Mouse (Mus musculus): Measurements from ENCODE around the gene Gabbr2.

GRCm38 (mm10) chr4:46879943-46880342 lies 111.7 kb downstream of the Gabbr2 start:
- no peak for TF ChIP-seq CTCF (IDR thresholded peaks at IDR 0.05; ENCODE audit: borderline replicate concordance, extremely low read depth, insufficient read depth, insufficient read length)
- no peak for TF ChIP-seq POLR2A (IDR thresholded peaks at IDR 0.05; ENCODE audit: borderline replicate concordance, extremely low read depth, insufficient read depth, insufficient read length, poor library complexity, severe bottlenecking)
